Mouse (Mus musculus) liver, adult 10 weeks (tissue): Measurements from ENCODE around the gene Pigx. TPM values are rescaled to one million over a fixed set of nuclear protein-coding genes. Genes with fewer than 3 reads are reported as not detected.

Experiments used
- polyA plus RNA-seq: library from polyadenylated mRNA; stranded (reverse); fragments of 350-450 nt; fragmentation: Illumina TruSeq; extraction: RNeasy Lipid Tissue Mini Kit (QIAGEN cat#74804); gene quantifications from one replicate; pipeline ENCODE4 v1.2.3, GENCODE M21; 2014; ENCODE audit warnings: low read depth, low replicate concordance

The Pigx gene
- polyA plus RNA-seq: 46.7 TPM

DNA sequence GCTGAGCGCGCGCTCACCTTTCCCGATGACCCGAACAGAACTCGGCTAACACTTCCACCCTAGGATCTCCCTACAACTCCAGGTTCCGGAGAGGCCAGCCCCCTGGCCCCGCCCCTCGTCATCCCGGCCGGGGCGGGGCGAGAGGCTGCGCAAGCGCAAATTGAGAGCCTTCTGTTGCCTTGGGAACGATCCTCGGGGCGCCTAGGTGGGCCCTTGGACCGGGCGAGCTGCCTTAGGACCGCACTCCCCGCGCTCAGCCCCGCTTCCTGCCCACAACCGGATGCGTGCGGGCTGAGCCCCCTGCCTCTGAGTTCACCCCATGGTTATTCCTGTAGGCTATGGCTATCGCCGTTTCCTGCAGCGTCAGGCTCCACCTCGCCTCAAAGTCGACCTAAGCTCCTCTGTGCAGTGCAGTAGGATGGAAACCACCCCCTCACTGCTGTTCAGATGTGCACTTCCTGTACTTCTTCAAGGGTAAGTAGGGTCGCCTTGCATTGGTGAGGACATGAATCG, at the start of gene Pigx, which contains the start of gene Cep19:
TSS of gene Pigx (minus strand) at position 103 of the 513 bp plus-strand sequence.
TSS of gene Cep19 (plus strand) at position 163 of the 513 bp plus-strand sequence.

DNA sequence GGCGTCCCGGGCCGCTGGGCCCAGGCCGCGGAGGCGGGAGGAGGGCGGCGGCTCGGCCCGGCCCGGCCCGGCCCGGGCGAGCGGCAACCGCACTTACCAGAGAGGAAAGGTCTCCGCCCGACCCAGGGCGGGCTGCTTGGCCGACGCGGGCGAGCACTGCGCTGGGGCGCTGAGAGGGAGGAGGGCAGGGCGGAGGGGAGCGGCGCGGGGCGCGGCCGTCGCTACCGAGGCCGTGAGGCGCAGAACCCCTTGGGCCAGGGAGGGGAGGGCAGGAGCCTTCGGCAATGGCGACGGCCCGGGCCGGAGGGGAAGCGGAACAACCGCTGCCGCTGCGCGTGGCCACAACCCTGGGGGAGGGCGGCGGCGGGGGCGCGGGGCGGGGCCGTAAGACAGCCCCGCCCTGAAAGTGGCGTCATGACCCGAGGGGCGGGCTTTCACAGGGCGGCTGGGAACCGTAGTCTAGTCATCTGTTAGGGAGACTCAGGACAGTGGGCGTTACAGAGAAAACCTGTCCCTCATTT, 20.5 kb downstream of the Pigx start, which contains the start of gene Pak2:
TSS of gene Pak2 (minus strand) at position 352 of the 521 bp plus-strand sequence.

Other genes with a start within 250 kb of the Pigx start
- not detected for gene Meltf, start 220.9 kb downstream of the Pigx start, polyA plus RNA-seq
- gene Pigz, start 165.9 kb downstream of the Pigx start, polyA plus RNA-seq: not detected
- gene 0610012G03Rik, start 151.2 kb downstream of the Pigx start, polyA plus RNA-seq: 2.8 TPM
- gene Ncbp2, start 151.2 kb downstream of the Pigx start, polyA plus RNA-seq: 32.3 TPM
- gene Senp5, start 96.5 kb downstream of the Pigx start, polyA plus RNA-seq: 16.7 TPM
- gene Pak2, start 20.4 kb downstream of the Pigx start, polyA plus RNA-seq: 20.3 TPM
- gene Cep19, start 60 bp upstream of the Pigx start, polyA plus RNA-seq: 7.1 TPM
- 0.56 TPM for gene Nrros, start 65.9 kb upstream of the Pigx start, polyA plus RNA-seq
- gene Bex6, start 80.1 kb upstream of the Pigx start, polyA plus RNA-seq: not detected
- 8.7 TPM for gene Fbxo45, start 147.4 kb upstream of the Pigx start, polyA plus RNA-seq
- gene Wdr53, start 147.5 kb upstream of the Pigx start, polyA plus RNA-seq: 8.7 TPM
- gene Smco1, start 171.7 kb upstream of the Pigx start, polyA plus RNA-seq: not detected
- 13.2 TPM for gene Rnf168, start 177.7 kb upstream of the Pigx start, polyA plus RNA-seq
- gene Ubxn7, start 232.5 kb upstream of the Pigx start, polyA plus RNA-seq: 14.3 TPM